Mouse (Mus musculus): ENCODE measurements around the gene Brpf3. TPM values are rescaled to one million over a fixed set of nuclear protein-coding genes. Genes with fewer than 3 reads are reported as not detected.
"Not testable (repeated sequence)": the region's sequence is repeated elsewhere in the genome, so short reads cannot be mapped to it uniquely, and the experiment has no call there.

The Brpf3 gene
- polyA plus RNA-seq, 1 experiment: 34.3 TPM

- TF ChIP-seq CTCF (IDR thresholded peaks at IDR 0.05; ENCODE audit: low read depth, low read length) (no peak), POLR2A (IDR thresholded peaks at IDR 0.05; ENCODE audit: borderline replicate concordance, low read depth, low read length) (no peak)
- Histone ChIP-seq H3K27ac (ENCODE audit: insufficient read depth, low read depth, low read length) (no peak overlapping the region), H3K4me1 (ENCODE audit: control insufficient read depth, insufficient read depth, low read length) (peaks cover 10% of the 10 kb centered on the region), H3K4me3 (ENCODE audit: insufficient read depth, low read length) (no peak overlapping the region)
Measured at GRCm38 (mm10) chr17:28809175-28809831, 8.4 kb downstream of the Brpf3 start.

DNA sequence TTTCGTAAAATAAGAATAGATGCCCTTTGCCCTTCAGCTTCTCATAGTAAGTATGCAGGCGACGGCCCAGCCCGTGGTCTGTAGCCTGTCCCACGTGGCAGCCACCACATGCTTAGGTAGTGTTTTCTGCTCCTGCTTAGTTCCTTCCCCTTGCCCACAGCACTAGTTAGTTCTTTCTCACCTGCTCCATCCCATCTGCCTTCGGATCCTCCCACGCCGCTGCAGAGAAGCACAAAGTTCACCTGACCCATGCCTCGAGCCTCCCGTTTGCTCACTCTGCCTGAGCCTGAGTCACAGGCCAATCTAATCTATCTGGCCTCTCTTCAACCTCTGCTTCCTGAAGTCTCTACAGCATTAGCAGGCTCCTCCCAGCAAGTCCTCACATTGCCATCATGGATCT lies 11.5 kb downstream of the Brpf3 start:
- no peak overlapping the region for H3K27ac ChIP-seq (ENCODE audit: insufficient read depth, low read depth, low read length)
- no peak overlapping the region for H3K4me3 ChIP-seq (ENCODE audit: insufficient read depth, low read length)
- no peak for TF ChIP-seq POLR2A (IDR thresholded peaks at IDR 0.05; ENCODE audit: borderline replicate concordance, low read depth, low read length)
- no peak for TF ChIP-seq CTCF (IDR thresholded peaks at IDR 0.05; ENCODE audit: low read depth, low read length)
- peaks cover 10% of the 10 kb centered on the region for H3K4me1 ChIP-seq (ENCODE audit: control insufficient read depth, insufficient read depth, low read length)

DNA sequence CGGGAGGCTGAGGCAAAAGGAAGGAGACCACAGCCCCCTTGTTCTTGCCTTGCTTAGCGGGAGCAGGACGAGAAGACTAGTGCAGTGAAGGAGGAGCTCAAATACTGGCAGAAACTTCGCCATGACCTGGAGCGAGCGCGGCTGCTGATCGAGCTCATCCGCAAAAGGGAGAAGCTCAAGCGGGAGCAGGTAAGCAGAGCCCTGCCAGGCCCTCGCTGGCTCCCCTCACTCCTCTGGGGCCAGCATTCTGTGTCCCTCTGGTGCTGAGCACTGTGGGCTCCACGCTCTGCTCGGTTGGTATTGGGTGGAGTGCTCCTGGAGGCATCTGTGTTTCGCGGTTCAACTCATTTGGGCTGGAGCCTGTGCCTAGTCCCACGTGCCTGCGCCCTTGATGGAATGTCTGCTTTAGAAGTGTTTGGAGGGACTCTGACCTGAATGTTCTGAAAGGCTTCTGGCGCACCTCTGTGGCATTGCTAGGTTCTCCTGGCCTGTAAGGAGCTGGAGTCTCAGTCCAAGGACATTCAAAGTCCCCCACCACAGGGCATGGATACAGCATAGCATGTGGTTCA lies 13.7 kb downstream of the Brpf3 start:
- peaks cover 4% of the 10 kb centered on the region for H3K4me1 ChIP-seq (ENCODE audit: control insufficient read depth, insufficient read depth, low read length)
- H3K4me3 ChIP-seq (ENCODE audit: insufficient read depth, low read length): no peak overlapping the region
- no peak overlapping the region for H3K27ac ChIP-seq (ENCODE audit: insufficient read depth, low read depth, low read length)
- no peak for TF ChIP-seq POLR2A (IDR thresholded peaks at IDR 0.05; ENCODE audit: borderline replicate concordance, low read depth, low read length)
- TF ChIP-seq CTCF (IDR thresholded peaks at IDR 0.05; ENCODE audit: low read depth, low read length): no peak

DNA sequence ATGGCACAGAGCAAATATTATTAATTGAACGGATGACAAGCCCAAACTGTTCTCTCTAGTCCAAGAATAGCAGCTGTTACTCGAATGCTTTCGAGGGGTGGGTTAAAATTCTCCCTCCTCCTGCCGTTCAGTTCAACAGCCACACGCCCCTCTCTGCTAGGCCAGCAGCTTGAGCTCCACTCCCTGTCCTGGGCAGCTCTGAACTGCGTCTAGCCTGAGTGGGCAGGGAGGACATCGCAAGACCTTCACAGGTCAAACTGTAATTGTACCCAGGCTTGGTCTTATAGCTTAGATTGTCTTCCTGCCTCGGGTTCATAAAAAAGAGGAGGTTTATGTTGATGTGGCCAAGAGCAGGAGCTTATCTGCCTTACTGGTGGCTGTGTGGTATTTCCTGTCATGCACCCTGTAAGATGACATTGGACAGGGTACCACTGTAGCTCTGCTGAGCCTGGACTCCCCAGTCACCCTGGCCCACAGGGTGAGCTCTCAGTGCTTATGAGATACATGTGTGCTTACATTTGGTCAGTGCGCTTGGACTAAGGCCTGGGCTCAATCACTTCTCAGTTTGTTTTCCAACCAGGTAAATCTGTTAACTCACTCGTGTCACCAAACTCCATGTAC lies 14.6 kb downstream of the Brpf3 start:
- TF ChIP-seq CTCF (IDR thresholded peaks at IDR 0.05; ENCODE audit: low read depth, low read length) (no peak), POLR2A (IDR thresholded peaks at IDR 0.05; ENCODE audit: borderline replicate concordance, low read depth, low read length) (no peak)
- H3K27ac ChIP-seq (ENCODE audit: insufficient read depth, low read depth, low read length): no peak overlapping the region
- H3K4me1 ChIP-seq (ENCODE audit: control insufficient read depth, insufficient read depth, low read length): no peaks in the 10 kb centered on the region
- no peak overlapping the region for H3K4me3 ChIP-seq (ENCODE audit: insufficient read depth, low read length)

- not testable (repeated sequence) for H3K4me3 ChIP-seq (ENCODE audit: insufficient read depth, low read length); H3K27ac ChIP-seq (ENCODE audit: insufficient read depth, low read depth, low read length); H3K4me1 ChIP-seq (ENCODE audit: control insufficient read depth, insufficient read depth, low read length)
Measured at GRCm38 (mm10) chr17:28816326-28816725, 15.4 kb downstream of the Brpf3 start.

DNA sequence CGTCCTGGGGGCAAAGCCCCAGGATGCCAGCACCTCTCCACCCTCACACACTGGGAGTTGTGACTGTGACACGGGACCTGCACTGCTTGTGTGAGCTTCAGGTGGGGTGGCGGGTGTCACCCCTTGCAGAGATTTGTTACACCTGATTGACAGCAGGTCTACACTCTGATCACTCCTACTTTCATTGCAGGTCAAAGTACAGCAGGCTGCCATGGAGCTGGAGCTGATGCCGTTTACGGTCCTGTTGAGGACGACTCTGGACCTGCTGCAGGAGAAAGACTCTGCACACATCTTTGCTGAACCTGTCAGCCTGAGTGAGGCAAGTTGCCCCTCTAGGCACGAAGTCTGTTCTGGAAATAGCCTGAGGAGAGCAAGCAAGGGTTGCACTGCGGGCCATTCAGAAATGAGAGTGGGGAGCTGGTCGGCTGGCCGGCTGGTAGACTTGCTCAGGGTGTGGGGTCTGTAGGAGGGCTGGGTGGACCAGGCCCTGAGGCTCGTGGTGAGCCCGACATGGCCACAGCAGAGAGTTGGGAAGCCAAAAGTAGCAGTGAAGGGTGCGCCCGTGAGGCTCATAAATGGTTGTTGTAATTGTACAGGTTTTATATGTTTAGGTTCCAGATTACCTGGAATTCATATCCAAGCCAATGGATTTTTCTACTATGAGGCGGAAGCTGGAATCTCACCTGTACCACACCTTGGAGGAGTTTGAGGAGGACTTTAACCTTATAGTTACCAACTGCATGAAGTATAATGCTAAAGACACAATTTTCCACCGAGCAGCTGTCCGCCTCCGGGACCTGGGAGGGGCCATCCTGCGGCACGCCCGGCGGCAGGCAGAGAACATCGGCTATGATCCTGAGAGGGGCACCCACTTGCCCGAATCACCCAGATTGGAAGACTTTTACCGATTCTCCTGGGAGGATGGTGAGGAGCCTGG lies 16.3 kb downstream of the Brpf3 start:
- Histone ChIP-seq H3K4me3 (ENCODE audit: insufficient read depth, low read length) (no peak overlapping the region), H3K27ac (ENCODE audit: insufficient read depth, low read depth, low read length) (no peak overlapping the region), H3K4me1 (ENCODE audit: control insufficient read depth, insufficient read depth, low read length) (no peaks in the 10 kb centered on the region)
- TF ChIP-seq CTCF (IDR thresholded peaks at IDR 0.05; ENCODE audit: low read depth, low read length) (no peak), POLR2A (IDR thresholded peaks at IDR 0.05; ENCODE audit: borderline replicate concordance, low read depth, low read length) (no peak)

- no peak overlapping the region for H3K27ac ChIP-seq (ENCODE audit: insufficient read depth, low read depth, low read length)
- H3K4me3 ChIP-seq (ENCODE audit: insufficient read depth, low read length): no peak overlapping the region
- H3K4me1 ChIP-seq (ENCODE audit: control insufficient read depth, insufficient read depth, low read length): no peaks in the 10 kb centered on the region
- TF ChIP-seq CTCF (IDR thresholded peaks at IDR 0.05; ENCODE audit: low read depth, low read length) (no peak), POLR2A (IDR thresholded peaks at IDR 0.05; ENCODE audit: borderline replicate concordance, low read depth, low read length) (no peak)
Measured at GRCm38 (mm10) chr17:28820189-28820588, 19.3 kb downstream of the Brpf3 start.

GRCm38 (mm10) chr17:28823004-28823745 lies 22.3 kb downstream of the Brpf3 start:
- TF ChIP-seq POLR2A (IDR thresholded peaks at IDR 0.05; ENCODE audit: borderline replicate concordance, low read depth, low read length) (no peak), CTCF (IDR thresholded peaks at IDR 0.05; ENCODE audit: low read depth, low read length) (no peak)
- no peak overlapping the region for H3K27ac ChIP-seq (ENCODE audit: insufficient read depth, low read depth, low read length)
- H3K4me3 ChIP-seq (ENCODE audit: insufficient read depth, low read length): no peak overlapping the region
- H3K4me1 ChIP-seq (ENCODE audit: control insufficient read depth, insufficient read depth, low read length): no peaks in the 10 kb centered on the region

DNA sequence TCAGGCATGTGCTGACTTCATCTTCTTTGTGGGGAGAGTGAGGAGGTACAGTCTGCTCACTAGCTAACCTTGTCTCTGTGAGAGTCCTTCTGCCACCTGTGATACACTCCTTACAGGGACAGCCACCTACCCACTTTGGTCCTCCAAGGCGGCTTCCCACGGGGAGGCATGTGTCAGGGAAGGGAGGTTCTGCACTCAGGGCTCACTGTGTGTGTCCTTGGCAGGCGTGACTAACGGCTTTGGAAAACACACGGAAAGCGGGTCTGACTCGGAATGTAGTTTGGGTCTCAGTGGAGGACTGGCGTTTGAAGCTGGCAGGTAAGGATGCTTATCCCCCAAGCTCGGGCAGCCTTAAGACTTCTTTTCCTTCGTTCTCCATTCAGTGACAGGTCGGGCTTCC lies 22.9 kb downstream of the Brpf3 start:
- H3K27ac ChIP-seq (ENCODE audit: insufficient read depth, low read depth, low read length): no peak overlapping the region
- TF ChIP-seq CTCF (IDR thresholded peaks at IDR 0.05; ENCODE audit: low read depth, low read length) (no peak), POLR2A (IDR thresholded peaks at IDR 0.05; ENCODE audit: borderline replicate concordance, low read depth, low read length) (no peak)
- H3K4me3 ChIP-seq (ENCODE audit: insufficient read depth, low read length): no peak overlapping the region
- no peaks in the 10 kb centered on the region for H3K4me1 ChIP-seq (ENCODE audit: control insufficient read depth, insufficient read depth, low read length)
